Mouse (Mus musculus): ENCODE measurements around the gene Krt77. TPM values are rescaled to one million over a fixed set of nuclear protein-coding genes. Genes with fewer than 3 reads are reported as not detected.

Krt77 gene
- total RNA-seq, 1 experiment, result not detected

- no peaks in the 10 kb centered on the region for H3K9me3 ChIP-seq (ENCODE audit: control insufficient read depth, insufficient read depth, low read depth, low read length)
- H3K27ac ChIP-seq (ENCODE audit: insufficient read depth, low read depth, low read length, poor library complexity, severe bottlenecking), result no peak overlapping the region
- no peaks in the 10 kb centered on the region for H3K36me3 ChIP-seq (ENCODE audit: control insufficient read depth, insufficient read depth, low read length, poor library complexity, severe bottlenecking)
- peaks cover 4 to 12% of the 10 kb centered on the region in 2 experiments; a peak in 2 of 4 replicates for H3K4me1 ChIP-seq (ENCODE audit: control insufficient read depth in 2 of 2, insufficient read depth in 2 of 2, low read length in 2 of 2, poor library complexity in 1 of 2)
- no peak for DNase-seq (ENCODE audit: low read depth, low spot score)
- H3K4me3 ChIP-seq (ENCODE audit: insufficient read depth in 1 of 2, low read depth in 1 of 2, low read length in 2 of 2, poor library complexity in 1 of 2, severe bottlenecking in 1 of 2), result peak overlapping the region; percentile 53 to 73; a peak in 3 of 4 replicates
- H3K9ac ChIP-seq (ENCODE audit: insufficient read depth, low read depth, low read length, poor library complexity, severe bottlenecking), result 0 out of 2 replicates have a peak overlapping the region, but pooled peaks have one; percentile 22
- in situ Hi-C loops (cut with MboI; ENCODE audit: low sequenced_read_pairs in 2 of 2, unreplicated experiment in 2 of 2), result no loop called here
- no peak for TF ChIP-seq MAFK (IDR thresholded peaks at IDR 0.05; ENCODE audit: insufficient read depth, low read depth, low read length)
- no peak for TF ChIP-seq CHD2 (IDR thresholded peaks at IDR 0.05; ENCODE audit: low read depth, low read length)
- no peak for TF ChIP-seq HCFC1 (IDR thresholded peaks at IDR 0.05; ENCODE audit: borderline replicate concordance, insufficient read depth, low read length)
- TF ChIP-seq ZNF384 (IDR thresholded peaks at IDR 0.05; ENCODE audit: low read depth, low read length), result no peak
- no peak for TF ChIP-seq ZC3H11A (IDR thresholded peaks at IDR 0.05; ENCODE audit: borderline replicate concordance, low read depth, low read length)
These were observed 10.7 kb downstream of the Krt77 start for GRCm38 (mm10) chr15:101858673-101859425.

- DNase-seq (ENCODE audit: low read depth, low spot score), result no peak
- no peak overlapping the region for H3K4me3 ChIP-seq (ENCODE audit: insufficient read depth in 1 of 2, low read depth in 1 of 2, low read length in 2 of 2, poor library complexity in 1 of 2, severe bottlenecking in 1 of 2)
- in situ Hi-C loops (cut with MboI; ENCODE audit: low sequenced_read_pairs in 2 of 2, unreplicated experiment in 2 of 2), result no loop called here
- no peak overlapping the region for H3K9ac ChIP-seq (ENCODE audit: insufficient read depth, low read depth, low read length, poor library complexity, severe bottlenecking)
- no peak for TF ChIP-seq MAFK (IDR thresholded peaks at IDR 0.05; ENCODE audit: insufficient read depth, low read depth, low read length)
- no peaks in the 10 kb centered on the region for H3K9me3 ChIP-seq (ENCODE audit: control insufficient read depth, insufficient read depth, low read depth, low read length)
- peaks cover 4 to 12% of the 10 kb centered on the region in 2 experiments; a peak in 2 of 4 replicates for H3K4me1 ChIP-seq (ENCODE audit: control insufficient read depth in 2 of 2, insufficient read depth in 2 of 2, low read length in 2 of 2, poor library complexity in 1 of 2)
- no peak overlapping the region for H3K27ac ChIP-seq (ENCODE audit: insufficient read depth, low read depth, low read length, poor library complexity, severe bottlenecking)
- no peaks in the 10 kb centered on the region for H3K36me3 ChIP-seq (ENCODE audit: control insufficient read depth, insufficient read depth, low read length, poor library complexity, severe bottlenecking)
These were observed 12.8 kb downstream of the Krt77 start for GRCm38 (mm10) chr15:101856696-101857095.

GRCm38 (mm10) chr15:101855732-101856131 lies 13.8 kb downstream of the Krt77 start:
- H3K4me3 ChIP-seq (ENCODE audit: insufficient read depth in 1 of 2, low read depth in 1 of 2, low read length in 2 of 2, poor library complexity in 1 of 2, severe bottlenecking in 1 of 2), result no peak overlapping the region

GRCm38 (mm10) chr15:101854294-101854693 lies 15.2 kb downstream of the Krt77 start:
- TF ChIP-seq ZNF384 (IDR thresholded peaks at IDR 0.05; ENCODE audit: low read depth, low read length) (no peak), CHD2 (IDR thresholded peaks at IDR 0.05; ENCODE audit: low read depth, low read length) (no peak), HCFC1 (IDR thresholded peaks at IDR 0.05; ENCODE audit: borderline replicate concordance, insufficient read depth, low read length) (no peak), ZC3H11A (IDR thresholded peaks at IDR 0.05; ENCODE audit: borderline replicate concordance, low read depth, low read length) (no peak), MAFK (IDR thresholded peaks at IDR 0.05; ENCODE audit: insufficient read depth, low read depth, low read length) (no peak)
- no peak for DNase-seq (ENCODE audit: low read depth, low spot score)
- Histone ChIP-seq H3K9me3 (ENCODE audit: control insufficient read depth, insufficient read depth, low read depth, low read length) (no peaks in the 10 kb centered on the region), H3K9ac (ENCODE audit: insufficient read depth, low read depth, low read length, poor library complexity, severe bottlenecking) (no peak overlapping the region), H3K4me3 (ENCODE audit: insufficient read depth in 1 of 2, low read depth in 1 of 2, low read length in 2 of 2, poor library complexity in 1 of 2, severe bottlenecking in 1 of 2) (no peak overlapping the region), H3K4me1 (ENCODE audit: control insufficient read depth in 2 of 2, insufficient read depth in 2 of 2, low read length in 2 of 2, poor library complexity in 1 of 2) (peaks cover 2 to 10% of the 10 kb centered on the region in 2 experiments; a peak in 2 of 4 replicates), H3K36me3 (ENCODE audit: control insufficient read depth, insufficient read depth, low read length, poor library complexity, severe bottlenecking) (no peaks in the 10 kb centered on the region), H3K27ac (ENCODE audit: insufficient read depth, low read depth, low read length, poor library complexity, severe bottlenecking) (no peak overlapping the region)
- in situ Hi-C loops (cut with MboI; ENCODE audit: low sequenced_read_pairs in 2 of 2, unreplicated experiment in 2 of 2), result no loop called here

More at GRCm38 (mm10) chr15:101855732-101856131, 13.8 kb downstream of the Krt77 start:
- H3K4me1 ChIP-seq (ENCODE audit: control insufficient read depth in 2 of 2, insufficient read depth in 2 of 2, low read length in 2 of 2, poor library complexity in 1 of 2), result peaks cover 4 to 12% of the 10 kb centered on the region in 2 experiments; a peak in 2 of 4 replicates
- H3K9me3 ChIP-seq (ENCODE audit: control insufficient read depth, insufficient read depth, low read depth, low read length), result no peaks in the 10 kb centered on the region
- no peak overlapping the region for H3K9ac ChIP-seq (ENCODE audit: insufficient read depth, low read depth, low read length, poor library complexity, severe bottlenecking)
- DNase-seq (ENCODE audit: low read depth, low spot score), result no peak
- no peaks in the 10 kb centered on the region for H3K36me3 ChIP-seq (ENCODE audit: control insufficient read depth, insufficient read depth, low read length, poor library complexity, severe bottlenecking)
- no peak overlapping the region for H3K27ac ChIP-seq (ENCODE audit: insufficient read depth, low read depth, low read length, poor library complexity, severe bottlenecking)
- TF ChIP-seq MAFK (IDR thresholded peaks at IDR 0.05; ENCODE audit: insufficient read depth, low read depth, low read length), result no peak
- TF ChIP-seq HCFC1 (IDR thresholded peaks at IDR 0.05; ENCODE audit: borderline replicate concordance, insufficient read depth, low read length), result no peak
- TF ChIP-seq CHD2 (IDR thresholded peaks at IDR 0.05; ENCODE audit: low read depth, low read length), result no peak
- TF ChIP-seq ZC3H11A (IDR thresholded peaks at IDR 0.05; ENCODE audit: borderline replicate concordance, low read depth, low read length), result no peak
- TF ChIP-seq ZNF384 (IDR thresholded peaks at IDR 0.05; ENCODE audit: low read depth, low read length), result no peak
- in situ Hi-C loops (cut with MboI; ENCODE audit: low sequenced_read_pairs in 2 of 2, unreplicated experiment in 2 of 2), result no loop called here

Data from ES-E14 (cell line).